Mouse (Mus musculus): ENCODE results near the gene Atp5f1. TPM values are rescaled to one million over a fixed set of nuclear protein-coding genes. Genes with fewer than 3 reads are reported as not detected.
"Not testable (repeated sequence)": the region's sequence is repeated elsewhere in the genome, so short reads cannot be mapped to it uniquely, and the experiment has no call there.

Atp5f1 gene
- 203 and 300 TPM in 2 replicates for total RNA-seq (2012; rRNA removed)

GRCm38 (mm10) chr3:105959999-105960398, at the start of gene Atp5f1:
Atp5f1 (minus strand) TSS chr3:105960099.
- TF ChIP-seq MAFK (IDR thresholded peaks at IDR 0.05; ENCODE audit: insufficient read depth, low read depth, low read length): no peak
- no peak for TF ChIP-seq HCFC1 (IDR thresholded peaks at IDR 0.05; ENCODE audit: borderline replicate concordance, insufficient read depth, low read length)
- no peak for TF ChIP-seq CHD2 (IDR thresholded peaks at IDR 0.05; ENCODE audit: low read depth, low read length)
- no peak for TF ChIP-seq ZNF384 (IDR thresholded peaks at IDR 0.05; ENCODE audit: low read depth, low read length)
- no peak for TF ChIP-seq ZC3H11A (IDR thresholded peaks at IDR 0.05; ENCODE audit: borderline replicate concordance, low read depth, low read length)
- Histone ChIP-seq H3K27ac (ENCODE audit: insufficient read depth, low read depth, low read length, poor library complexity, severe bottlenecking) (peak within 1 kb of the TSS; percentile 78), H3K9me3 (ENCODE audit: control insufficient read depth, insufficient read depth, low read depth, low read length) (no peaks in the 10 kb centered on the region), H3K4me3 (ENCODE audit: insufficient read depth in 1 of 2, low read depth in 1 of 2, low read length in 2 of 2, poor library complexity in 1 of 2, severe bottlenecking in 1 of 2) (peak within 1 kb of the TSS; percentile 95 to 99), H3K4me1 (ENCODE audit: control insufficient read depth in 2 of 2, insufficient read depth in 2 of 2, low read length in 2 of 2, poor library complexity in 1 of 2) (peaks cover 0 to 6% of the 10 kb centered on the region in 2 experiments; a peak in 1 of 4 replicates), H3K36me3 (ENCODE audit: control insufficient read depth, insufficient read depth, low read length, poor library complexity, severe bottlenecking) (peaks cover 36% of the 10 kb centered on the region), H3K9ac (ENCODE audit: insufficient read depth, low read depth, low read length, poor library complexity, severe bottlenecking) (peak within 1 kb of the TSS; percentile 100)
- in situ Hi-C loops (cut with MboI; ENCODE audit: low sequenced_read_pairs in 2 of 2, unreplicated experiment in 2 of 2): no loop called here
- DNase-seq (ENCODE audit: low read depth, low spot score): no peak

GRCm38 (mm10) chr3:106003360-106003759, 43.5 kb upstream of the Atp5f1 start:
- in situ Hi-C loops (cut with MboI; ENCODE audit: low sequenced_read_pairs in 2 of 2, unreplicated experiment in 2 of 2); DNase-seq (ENCODE audit: low read depth, low spot score); H3K4me1 ChIP-seq (ENCODE audit: control insufficient read depth in 2 of 2, insufficient read depth in 2 of 2, low read length in 2 of 2, poor library complexity in 1 of 2); H3K9ac ChIP-seq (ENCODE audit: insufficient read depth, low read depth, low read length, poor library complexity, severe bottlenecking); H3K27ac ChIP-seq (ENCODE audit: insufficient read depth, low read depth, low read length, poor library complexity, severe bottlenecking); H3K4me3 ChIP-seq (ENCODE audit: insufficient read depth in 1 of 2, low read depth in 1 of 2, low read length in 2 of 2, poor library complexity in 1 of 2, severe bottlenecking in 1 of 2); H3K9me3 ChIP-seq (ENCODE audit: control insufficient read depth, insufficient read depth, low read depth, low read length); H3K36me3 ChIP-seq (ENCODE audit: control insufficient read depth, insufficient read depth, low read length, poor library complexity, severe bottlenecking): not testable (repeated sequence)

- peak overlapping the region; percentile 5 to 22; a peak in 1 of 4 replicates for H3K4me3 ChIP-seq (ENCODE audit: insufficient read depth in 1 of 2, low read depth in 1 of 2, low read length in 2 of 2, poor library complexity in 1 of 2, severe bottlenecking in 1 of 2)
- H3K9ac ChIP-seq (ENCODE audit: insufficient read depth, low read depth, low read length, poor library complexity, severe bottlenecking): no peak overlapping the region; the same call in 1 of the 2 replicates
- no peak overlapping the region for H3K27ac ChIP-seq (ENCODE audit: insufficient read depth, low read depth, low read length, poor library complexity, severe bottlenecking)
- H3K4me1 ChIP-seq (ENCODE audit: control insufficient read depth in 2 of 2, insufficient read depth in 2 of 2, low read length in 2 of 2, poor library complexity in 1 of 2): peaks cover 0 to 7% of the 10 kb centered on the region in 2 experiments; a peak in 2 of 4 replicates
- TF ChIP-seq MAFK (IDR thresholded peaks at IDR 0.05; ENCODE audit: insufficient read depth, low read depth, low read length) (no peak), ZNF384 (IDR thresholded peaks at IDR 0.05; ENCODE audit: low read depth, low read length) (no peak), CHD2 (IDR thresholded peaks at IDR 0.05; ENCODE audit: low read depth, low read length) (no peak), ZC3H11A (IDR thresholded peaks at IDR 0.05; ENCODE audit: borderline replicate concordance, low read depth, low read length) (no peak), HCFC1 (IDR thresholded peaks at IDR 0.05; ENCODE audit: borderline replicate concordance, insufficient read depth, low read length) (no peak)
- no peaks in the 10 kb centered on the region for H3K9me3 ChIP-seq (ENCODE audit: control insufficient read depth, insufficient read depth, low read depth, low read length)
- no peaks in the 10 kb centered on the region for H3K36me3 ChIP-seq (ENCODE audit: control insufficient read depth, insufficient read depth, low read length, poor library complexity, severe bottlenecking)
- DNase-seq (ENCODE audit: low read depth, low spot score): peak; percentile 74
- in situ Hi-C loops (cut with MboI; ENCODE audit: low sequenced_read_pairs in 2 of 2, unreplicated experiment in 2 of 2): no loop called here
These were observed 41.8 kb upstream of the Atp5f1 start for GRCm38 (mm10) chr3:106001416-106002370.

GRCm38 (mm10) chr3:106000707-106001375, 40.9 kb upstream of the Atp5f1 start:
- DNase-seq (ENCODE audit: low read depth, low spot score): no peak
- Histone ChIP-seq H3K4me1 (ENCODE audit: control insufficient read depth in 2 of 2, insufficient read depth in 2 of 2, low read length in 2 of 2, poor library complexity in 1 of 2) (peaks cover 0 to 7% of the 10 kb centered on the region in 2 experiments; a peak in 2 of 4 replicates), H3K9ac (ENCODE audit: insufficient read depth, low read depth, low read length, poor library complexity, severe bottlenecking) (no peak overlapping the region; the same call in 1 of the 2 replicates), H3K36me3 (ENCODE audit: control insufficient read depth, insufficient read depth, low read length, poor library complexity, severe bottlenecking) (no peaks in the 10 kb centered on the region), H3K9me3 (ENCODE audit: control insufficient read depth, insufficient read depth, low read depth, low read length) (no peaks in the 10 kb centered on the region), H3K4me3 (ENCODE audit: insufficient read depth in 1 of 2, low read depth in 1 of 2, low read length in 2 of 2, poor library complexity in 1 of 2, severe bottlenecking in 1 of 2) (peak overlapping the region; percentile 5 to 22; a peak in 1 of 4 replicates), H3K27ac (ENCODE audit: insufficient read depth, low read depth, low read length, poor library complexity, severe bottlenecking) (no peak overlapping the region)
- in situ Hi-C loops (cut with MboI; ENCODE audit: low sequenced_read_pairs in 2 of 2, unreplicated experiment in 2 of 2): no loop called here
- TF ChIP-seq ZC3H11A (IDR thresholded peaks at IDR 0.05; ENCODE audit: borderline replicate concordance, low read depth, low read length) (no peak), MAFK (IDR thresholded peaks at IDR 0.05; ENCODE audit: insufficient read depth, low read depth, low read length) (no peak), HCFC1 (IDR thresholded peaks at IDR 0.05; ENCODE audit: borderline replicate concordance, insufficient read depth, low read length) (no peak), ZNF384 (IDR thresholded peaks at IDR 0.05; ENCODE audit: low read depth, low read length) (no peak), CHD2 (IDR thresholded peaks at IDR 0.05; ENCODE audit: low read depth, low read length) (no peak)
